Mouse (Mus musculus) brain, embryonic 14.5 days (tissue): Measurements from ENCODE around the gene Plekhg1.
A peak's percentile ranks its signal among the peaks of the same experiment; 100 is the strongest.

ENCODE experiments used
- CTCF ChIP-seq: fragments of 200-500 bp; IDR thresholded peaks from 2 replicates; pipeline ENCODE4 v1.5.1; 2012; ENCODE audit warnings: inconsistent platforms, mild to moderate bottlenecking, moderate library complexity, borderline replicate concordance; ENCODE audit not compliant: insufficient read depth, insufficient read length; ENCODE audit errors: extremely low read depth
- POLR2A ChIP-seq: fragments of 200-500 bp; IDR thresholded peaks from 2 replicates; pipeline ENCODE4 v1.6.1; 2012; ENCODE audit warnings: mild to moderate bottlenecking, inconsistent platforms, borderline replicate concordance; ENCODE audit not compliant: poor library complexity, insufficient read depth, insufficient read length, severe bottlenecking; ENCODE audit errors: extremely low read depth

DNA sequence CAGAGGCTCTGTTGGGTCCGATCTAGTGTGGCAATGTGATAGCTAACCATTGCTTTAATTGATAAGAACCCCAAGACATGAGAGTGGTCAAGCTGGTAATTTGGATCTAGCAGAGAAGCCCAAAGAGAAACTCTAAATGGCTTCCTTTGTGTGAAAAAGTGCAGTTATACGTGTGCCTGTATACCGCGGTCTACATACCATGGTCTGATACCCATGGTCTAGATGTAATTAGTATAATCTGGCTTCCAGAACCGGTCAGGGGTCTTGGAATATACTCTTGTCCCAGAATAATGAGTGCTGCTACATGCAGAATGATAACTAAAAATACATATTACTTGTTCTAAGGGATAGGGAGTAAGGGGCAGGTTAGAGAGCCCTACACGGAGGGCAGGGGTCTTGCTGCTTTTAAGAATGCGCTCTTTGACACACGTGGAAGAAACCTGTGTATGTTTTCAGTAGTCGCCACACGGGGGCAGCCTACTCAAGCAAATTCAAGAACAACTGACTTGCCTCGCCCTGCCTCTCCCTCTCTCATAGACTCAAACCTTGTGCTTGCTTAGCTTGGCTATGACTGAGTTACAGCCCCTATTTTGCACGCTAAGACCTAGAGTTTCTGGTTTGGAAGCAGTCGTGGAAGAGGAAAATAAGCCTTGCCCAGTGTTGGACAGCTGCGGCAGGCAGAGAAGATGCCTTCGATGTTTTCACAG lies 256.2 kb downstream of the Plekhg1 start:
- peak; percentile 88 for TF ChIP-seq CTCF
- no peak for TF ChIP-seq POLR2A
